Mouse (Mus musculus) brown adipose tissue, adult 24 weeks (tissue): ENCODE results near the gene Clec4a3. TPM values are rescaled to one million over a fixed set of nuclear protein-coding genes. Genes with fewer than 3 reads are reported as not detected.
A peak's percentile ranks its signal among the peaks of the same experiment; 100 is the strongest.
"Not testable (repeated sequence)": the region's sequence is repeated elsewhere in the genome, so short reads cannot be mapped to it uniquely, and the experiment has no call there.

Experiments used
- H3K27ac ChIP-seq: fragments of 200-500 bp; replicated peaks from 2 replicates; pipeline ENCODE4 v1.5.1; 2012; ENCODE audit warnings: low read depth, mild to moderate bottlenecking, low read length
- H3K4me1 ChIP-seq: fragments of 200-500 bp; 2 replicates; pipeline ENCODE4 v1.6.1; 2012; ENCODE audit warnings: low read length, mixed read lengths; ENCODE audit not compliant: control insufficient read depth, insufficient read depth, insufficient read length
- H3K4me3 ChIP-seq: fragments of 200-500 bp; 2 replicates; pipeline ENCODE4 v1.5.1; 2012; ENCODE audit warnings: low read depth, mild to moderate bottlenecking, low read length, moderate library complexity; ENCODE audit not compliant: insufficient read depth
- polyA plus RNA-seq: library from polyadenylated mRNA; stranded (reverse); fragments of >200 nt; gene quantifications from 2 replicates; pipeline ENCODE4 v1.2.4, GENCODE M21; 2012; ENCODE audit not compliant: missing spikeins, insufficient read depth, insufficient read length

Gene Clec4a3
- polyA plus RNA-seq, result 4.0 and 5.1 TPM in 2 replicates

DNA sequence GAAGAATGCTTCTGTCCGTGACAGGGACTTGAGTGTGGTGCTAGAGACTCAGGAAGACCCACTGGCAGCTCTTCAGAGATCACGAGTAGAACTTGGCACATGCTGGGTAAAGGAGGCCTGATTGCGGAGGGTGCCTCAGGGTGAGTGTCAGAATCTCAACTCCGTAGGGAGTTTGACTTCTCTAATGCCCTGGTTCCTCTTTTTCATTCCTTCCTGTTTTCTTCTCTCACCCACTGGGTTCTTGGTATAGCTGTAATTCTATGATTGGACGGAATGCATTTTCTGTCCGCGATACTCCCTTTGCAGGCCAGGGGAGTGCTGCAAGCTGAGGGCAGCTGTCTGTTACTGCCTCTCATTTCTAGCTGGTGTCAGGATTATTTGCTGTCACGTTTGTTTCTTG lies at the start of gene Clec4a3:
Gene Clec4a3 (plus strand): TSS at position 115 of the 400 bp plus-strand sequence.
- no peaks in the 10 kb centered on the region for H3K4me1 ChIP-seq
- peak within 1 kb of the TSS; percentile 39 for H3K4me3 ChIP-seq
- H3K27ac ChIP-seq, result peak within 1 kb of the TSS; percentile 80

GRCm38 (mm10) chr6:122919922-122920321 lies 32.4 kb upstream of the Clec4a3 start:
- no peak overlapping the region for H3K4me3 ChIP-seq
- H3K4me1 ChIP-seq, result no peaks in the 10 kb centered on the region
- no peak overlapping the region for H3K27ac ChIP-seq

- peak within 1 kb of the TSS; percentile 38 for H3K4me3 ChIP-seq
- H3K27ac ChIP-seq, result peak within 1 kb of the TSS; percentile 88
- no peaks in the 10 kb centered on the region for H3K4me1 ChIP-seq
Observed at GRCm38 (mm10) chr6:122921451-122921850, 30.9 kb upstream of the Clec4a3 start, which contains the start of gene Clec4a1. Gene Clec4a1, plus strand, starts transcription at chr6:122921848.

- no peak overlapping the region for H3K4me3 ChIP-seq
- no peak overlapping the region for H3K27ac ChIP-seq
- H3K4me1 ChIP-seq, result no peaks in the 10 kb centered on the region
Observed at GRCm38 (mm10) chr6:122934845-122935244, 17.5 kb upstream of the Clec4a3 start.

- H3K4me3 ChIP-seq, result no peak overlapping the region
Observed at GRCm38 (mm10) chr6:122939618-122940017, 12.7 kb upstream of the Clec4a3 start.

DNA sequence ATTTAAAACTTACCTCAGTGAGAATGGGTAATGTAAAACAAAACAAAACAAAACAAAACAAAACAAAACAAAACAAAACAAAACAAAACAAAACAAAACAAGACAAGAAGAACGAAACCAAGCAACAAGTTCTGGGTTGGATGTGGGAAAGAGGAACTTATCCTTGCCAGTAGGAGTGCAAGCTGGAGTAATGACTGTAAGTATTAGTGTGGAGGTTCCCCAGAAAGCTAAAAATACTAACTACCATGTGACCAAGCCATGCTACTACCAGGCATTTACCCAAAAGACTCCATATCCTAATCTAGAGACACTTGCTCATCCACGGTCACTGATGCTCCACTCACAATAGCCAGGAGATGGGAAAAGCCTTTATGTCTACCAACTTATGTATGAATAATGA lies 5.6 kb upstream of the Clec4a3 start:
- Histone ChIP-seq H3K4me3 (no peak overlapping the region), H3K27ac (no peak overlapping the region), H3K4me1 (no peaks in the 10 kb centered on the region)

More at GRCm38 (mm10) chr6:122939618-122940017, 12.7 kb upstream of the Clec4a3 start:
- peak overlapping the region; percentile 23; the same call in 1 of the 2 replicates for H3K27ac ChIP-seq
- H3K4me1 ChIP-seq, result no peaks in the 10 kb centered on the region

DNA sequence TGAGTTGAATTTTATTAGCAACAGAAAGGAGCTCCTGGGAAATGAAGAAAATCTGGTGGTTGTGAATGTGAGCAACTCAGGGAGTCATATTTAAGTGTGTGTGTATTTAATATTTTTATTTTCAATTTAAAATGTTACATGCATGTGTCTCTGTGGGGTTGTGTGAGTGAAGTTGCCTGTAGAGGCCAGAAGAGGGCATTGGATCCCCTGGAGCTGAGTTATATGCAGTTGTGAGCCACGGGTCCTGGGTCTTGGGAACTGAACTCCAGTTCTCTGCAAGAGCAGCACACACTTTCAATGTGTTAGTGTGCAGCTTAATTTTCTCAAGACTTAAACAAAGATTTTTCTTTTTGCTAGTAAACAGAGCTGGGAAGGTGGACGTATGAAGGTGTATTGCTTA lies 12.2 kb downstream of the Clec4a3 start:
- no peak overlapping the region for H3K27ac ChIP-seq
- H3K4me1 ChIP-seq, result no peaks in the 10 kb centered on the region

DNA sequence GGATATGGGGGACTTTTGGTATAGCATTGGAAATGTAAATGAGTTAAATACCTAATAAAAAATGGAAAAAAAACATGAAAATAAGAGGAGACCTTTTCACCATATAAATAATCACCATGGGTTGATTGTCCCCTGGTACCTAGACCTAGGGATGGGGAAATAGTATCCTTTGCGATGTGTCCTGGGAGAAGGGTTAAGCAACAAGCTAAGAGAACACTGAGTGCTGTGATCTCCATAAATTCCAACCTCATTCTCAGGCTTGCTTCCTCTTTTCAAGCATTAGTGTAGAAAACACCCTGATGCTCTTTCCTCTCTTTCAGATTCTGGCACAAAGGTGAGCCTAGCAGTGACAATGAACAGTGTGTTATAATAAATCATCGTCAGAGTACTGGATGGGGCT lies 16.7 kb downstream of the Clec4a3 start:
- Histone ChIP-seq H3K4me3 (no peak overlapping the region), H3K27ac (no peak overlapping the region), H3K4me1 (no peaks in the 10 kb centered on the region)

More for the DNA sequence above, 12.2 kb downstream of the Clec4a3 start:
- no peak overlapping the region for H3K4me3 ChIP-seq

- no peak within 1 kb of the TSS for H3K27ac ChIP-seq
- no peak within 1 kb of the TSS for H3K4me3 ChIP-seq
- H3K4me1 ChIP-seq, result no peaks in the 10 kb centered on the region
Observed at GRCm38 (mm10) chr6:122989876-122990437, 37.6 kb downstream of the Clec4a3 start, which contains the start of gene Clec4a4. Gene Clec4a4, plus strand, starts transcription at chr6:122990367.

DNA sequence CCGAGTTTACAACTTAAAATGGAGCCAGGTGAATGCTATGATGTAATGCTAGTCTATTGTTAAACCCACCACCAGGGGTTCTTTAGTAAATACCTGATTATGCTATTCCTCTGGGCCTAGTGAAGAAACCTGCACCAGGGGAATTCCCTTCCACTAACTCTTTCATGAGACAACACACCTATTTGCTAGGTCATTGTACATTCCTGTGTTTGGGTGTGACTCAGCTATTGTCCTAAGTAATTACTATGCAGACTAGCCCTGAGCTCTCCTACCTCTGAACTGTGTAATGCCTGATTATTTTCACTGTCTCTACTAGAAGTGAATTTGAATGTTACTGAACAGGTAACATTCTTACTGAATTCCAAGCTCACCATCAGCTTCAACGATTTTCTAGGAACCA lies 52.4 kb downstream of the Clec4a3 start:
- H3K4me3 ChIP-seq, H3K27ac ChIP-seq, H3K4me1 ChIP-seq: not testable (repeated sequence)

DNA sequence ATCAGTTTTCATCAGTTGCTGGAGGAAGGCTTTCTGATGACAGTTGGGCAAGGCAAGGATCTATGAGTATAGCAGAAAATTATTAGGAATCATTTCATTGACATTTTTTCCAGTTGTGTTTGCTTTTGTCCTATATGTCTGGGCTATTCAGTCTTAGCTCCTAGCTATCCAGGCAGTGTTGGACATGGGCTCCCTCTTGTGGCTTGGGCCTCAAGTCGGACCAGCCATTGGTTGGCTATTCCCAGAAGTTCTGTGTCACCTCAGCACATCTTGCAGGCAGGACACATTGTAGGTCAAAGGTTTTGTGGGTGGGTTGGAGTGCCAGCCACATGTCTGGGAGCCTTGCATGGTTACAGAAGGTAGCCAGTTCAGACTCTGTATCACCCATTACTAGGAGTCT lies 53.3 kb downstream of the Clec4a3 start:
- Histone ChIP-seq H3K4me1 (no peaks in the 10 kb centered on the region), H3K27ac (no peak overlapping the region), H3K4me3 (no peak overlapping the region)

Other genes with a start within 250 kb of the Clec4a3 start
- not detected in 2 replicates for gene Nanog, start 245.0 kb upstream of the Clec4a3 start, polyA plus RNA-seq
- 0.83 and 2.9 TPM in 2 replicates for gene Slc2a3, start 150.9 kb upstream of the Clec4a3 start, polyA plus RNA-seq
- gene Foxj2, start 132.6 kb upstream of the Clec4a3 start, polyA plus RNA-seq, result 7.6 and 10.5 TPM in 2 replicates
- 3.3 and 4.4 TPM in 2 replicates for gene C3ar1, start 96.4 kb upstream of the Clec4a3 start, polyA plus RNA-seq
- 16.3 and 20.4 TPM in 2 replicates for gene Necap1, start 78.0 kb upstream of the Clec4a3 start, polyA plus RNA-seq
- gene Clec4a1, start 30.7 kb upstream of the Clec4a3 start, polyA plus RNA-seq, result 6.4 and 8.5 TPM in 2 replicates
- gene Clec4a4, start 37.9 kb downstream of the Clec4a3 start, polyA plus RNA-seq, result not detected in 2 replicates
- gene Clec4b1, start 97.4 kb downstream of the Clec4a3 start, polyA plus RNA-seq, result 1.9 and 4.6 TPM in 2 replicates
- 4.4 and 13.6 TPM in 2 replicates for gene Clec4a2, start 153.9 kb downstream of the Clec4a3 start, polyA plus RNA-seq
- gene Clec4b2, start 220.4 kb downstream of the Clec4a3 start, polyA plus RNA-seq, result not detected in 2 replicates